Mouse (Mus musculus) testis, adult 2 months (tissue): ENCODE measurements around the gene Chit1.

Source experiments
- CTCF ChIP-seq: fragments of 200-500 bp; IDR thresholded peaks from 2 replicates; pipeline ENCODE4 v1.5.1; 2012; ENCODE audit warnings: low read depth, mild to moderate bottlenecking, inconsistent platforms, low read length, moderate library complexity; ENCODE audit not compliant: control insufficient read depth, insufficient read depth, insufficient replicate concordance
- POLR2A ChIP-seq: fragments of 200-500 bp; IDR thresholded peaks from 2 replicates; pipeline ENCODE4 v1.6.1; 2012; ENCODE audit warnings: low read depth, mild to moderate bottlenecking, inconsistent platforms, low read length, moderate library complexity; ENCODE audit not compliant: control insufficient read depth

DNA sequence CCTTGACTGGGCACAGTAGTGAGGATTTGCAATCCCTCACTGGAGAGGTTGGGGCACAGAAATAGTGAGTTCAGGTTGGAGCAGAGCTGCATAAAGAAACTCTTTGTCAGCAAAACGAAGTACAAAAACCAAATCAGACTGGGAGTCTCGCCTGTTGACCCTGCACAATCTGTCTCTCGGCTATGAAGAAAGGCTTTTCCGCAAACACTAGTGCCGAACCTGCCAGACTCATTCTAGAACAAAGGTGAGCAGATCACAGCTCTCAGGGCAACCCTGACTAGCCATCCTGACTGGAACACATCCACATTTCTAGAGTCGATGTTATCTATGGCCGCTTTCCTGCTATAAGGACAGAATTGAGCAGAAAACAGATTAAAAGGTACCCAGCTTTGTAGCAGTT lies 62.0 kb downstream of the Chit1 start:
- TF ChIP-seq CTCF (no peak), POLR2A (no peak)
